Mouse (Mus musculus): Measurements from ENCODE around the gene Gfra4. TPM values are rescaled to one million over a fixed set of nuclear protein-coding genes. Genes with fewer than 3 reads are reported as not detected.

Gene Gfra4
- polyA plus RNA-seq (2016; fragmentation: Nextera tagmentation; extraction: Ambion mirVana), result 10.8 and 14.9 TPM in 2 replicates

DNA sequence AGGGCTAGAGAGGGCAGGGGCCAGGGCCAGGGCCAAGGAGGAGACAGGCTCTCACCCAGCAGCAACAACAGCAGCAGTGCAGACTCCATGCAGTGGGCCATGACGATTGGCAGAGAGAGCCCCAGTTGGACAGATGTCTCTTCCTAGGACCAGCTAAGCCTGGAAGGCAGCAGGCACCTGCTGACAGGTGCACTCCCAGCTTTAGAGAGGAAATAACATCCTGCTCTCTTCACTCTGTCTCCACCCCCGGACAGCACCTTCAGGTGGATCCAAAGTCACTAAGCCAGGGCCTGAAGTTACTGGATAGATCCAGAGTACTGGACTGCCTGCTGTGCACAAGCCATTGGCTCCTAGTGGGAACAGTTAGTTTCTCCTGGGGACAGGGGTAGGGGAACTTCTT, at the start of gene Gfra4:
TSS of gene Gfra4 (minus strand) at position 101 of the 400 bp plus-strand sequence.
- WGBS, result 60% methylated on average over 2 of the region's 2 CpGs
- Histone ChIP-seq H3K4me1 (peaks cover 14% of the 10 kb centered on the region), H3K27ac (no peak within 1 kb of the TSS), H3K4me2 (replicated peaks) (peak within 1 kb of the TSS; percentile 93), H3K9me3 (replicated peaks) (no peaks in the 10 kb centered on the region), H3K4me3 (0 out of 2 replicates have a peak within 1 kb of the TSS, but pooled peaks have one; percentile 59), H3K9ac (peak within 1 kb of the TSS; percentile 78; the same call in 1 of the 2 replicates), H3K27me3 (peaks cover 48% of the 10 kb centered on the region), H3K36me3 (no peaks in the 10 kb centered on the region)
- no peak for ATAC-seq (ENCODE audit: low FRiP score)

- no peak overlapping the region for H3K4me2 ChIP-seq (replicated peaks)
- 78% methylated on average over 3 of the region's 3 CpGs for WGBS
- H3K36me3 ChIP-seq, result no peaks in the 10 kb centered on the region
- no peak for ATAC-seq (ENCODE audit: low FRiP score)
- H3K9me3 ChIP-seq (replicated peaks), result no peaks in the 10 kb centered on the region
- no peak overlapping the region for H3K4me3 ChIP-seq
- no peak overlapping the region for H3K9ac ChIP-seq
- H3K4me1 ChIP-seq, result no peaks in the 10 kb centered on the region
- no peak overlapping the region for H3K27ac ChIP-seq
- no peaks in the 10 kb centered on the region for H3K27me3 ChIP-seq
Measured at GRCm38 (mm10) chr2:131090852-131091251, 48.0 kb upstream of the Gfra4 start.

- Histone ChIP-seq H3K27ac (no peak overlapping the region), H3K4me3 (no peak overlapping the region), H3K4me1 (no peaks in the 10 kb centered on the region), H3K9me3 (replicated peaks) (no peaks in the 10 kb centered on the region), H3K27me3 (no peaks in the 10 kb centered on the region), H3K4me2 (replicated peaks) (no peak overlapping the region), H3K9ac (no peak overlapping the region), H3K36me3 (no peaks in the 10 kb centered on the region)
- WGBS, result 83% methylated on average over 1 of the region's 1 CpGs
- no peak for ATAC-seq (ENCODE audit: low FRiP score)
Measured at GRCm38 (mm10) chr2:131089634-131090033, 46.7 kb upstream of the Gfra4 start.

DNA sequence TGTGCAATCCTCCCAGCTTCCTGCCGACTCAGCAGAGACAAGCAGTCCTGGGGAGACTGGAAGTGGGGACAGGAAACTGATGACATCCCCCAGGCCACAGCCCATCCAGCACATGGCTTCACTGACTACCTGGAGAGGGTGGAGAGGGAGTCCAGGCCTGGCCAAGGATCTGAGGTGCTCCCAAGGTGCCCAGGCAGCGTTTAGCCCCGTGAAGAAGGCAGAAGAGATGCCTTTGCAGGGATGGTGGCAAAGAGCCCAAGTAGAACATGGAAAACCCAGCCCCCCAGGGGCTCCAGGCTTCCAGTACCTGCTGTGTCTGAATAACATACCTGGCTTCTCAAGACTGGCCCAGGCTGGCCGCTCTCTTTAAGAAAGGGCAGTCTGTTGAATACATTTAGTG, 45.7 kb upstream of the Gfra4 start:
- Histone ChIP-seq H3K36me3 (no peaks in the 10 kb centered on the region), H3K27ac (no peak overlapping the region), H3K4me2 (replicated peaks) (no peak overlapping the region), H3K4me3 (no peak overlapping the region), H3K27me3 (no peaks in the 10 kb centered on the region), H3K9me3 (replicated peaks) (no peaks in the 10 kb centered on the region), H3K9ac (no peak overlapping the region), H3K4me1 (no peaks in the 10 kb centered on the region)
- 81% methylated on average over 4 of the region's 4 CpGs for WGBS
- ATAC-seq (ENCODE audit: low FRiP score), result no peak

GRCm38 (mm10) chr2:131086667-131087390, 43.9 kb upstream of the Gfra4 start, which contains the start of gene Siglec1:
Gene Siglec1 (minus strand): TSS chr2:131086765.
- no peak within 1 kb of the TSS for H3K9ac ChIP-seq
- 90% methylated on average over 11 of the region's 11 CpGs for WGBS
- no peak within 1 kb of the TSS for H3K4me3 ChIP-seq
- no peaks in the 10 kb centered on the region for H3K4me1 ChIP-seq
- no peak for ATAC-seq (ENCODE audit: low FRiP score)
- no peak within 1 kb of the TSS for H3K27ac ChIP-seq
- no peaks in the 10 kb centered on the region for H3K9me3 ChIP-seq (replicated peaks)
- H3K27me3 ChIP-seq, result no peaks in the 10 kb centered on the region
- H3K4me2 ChIP-seq (replicated peaks), result no peak within 1 kb of the TSS
- H3K36me3 ChIP-seq, result no peaks in the 10 kb centered on the region

DNA sequence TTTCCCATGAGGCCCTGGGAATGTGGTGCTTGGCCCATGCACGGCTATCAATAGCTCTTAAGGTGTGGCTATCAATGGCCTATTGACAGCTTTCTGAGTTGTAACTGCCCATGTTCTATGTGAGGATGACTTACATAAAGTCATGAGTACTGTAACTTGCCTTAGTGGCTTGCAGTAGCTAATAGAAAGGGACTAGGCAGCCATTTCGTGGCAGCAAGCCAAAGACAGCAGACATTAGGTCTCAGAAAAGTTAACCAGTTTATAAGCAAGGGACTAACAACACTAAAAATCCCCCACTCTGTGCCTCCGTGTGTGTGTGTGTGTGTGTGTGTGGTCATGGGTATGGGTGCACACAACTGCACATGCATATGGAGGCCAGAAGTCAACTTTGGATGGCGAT, 41.3 kb upstream of the Gfra4 start:
- Histone ChIP-seq H3K27ac (no peak overlapping the region), H3K4me3 (no peak overlapping the region)
- WGBS, result 90% methylated on average over 4 of the region's 4 CpGs

DNA sequence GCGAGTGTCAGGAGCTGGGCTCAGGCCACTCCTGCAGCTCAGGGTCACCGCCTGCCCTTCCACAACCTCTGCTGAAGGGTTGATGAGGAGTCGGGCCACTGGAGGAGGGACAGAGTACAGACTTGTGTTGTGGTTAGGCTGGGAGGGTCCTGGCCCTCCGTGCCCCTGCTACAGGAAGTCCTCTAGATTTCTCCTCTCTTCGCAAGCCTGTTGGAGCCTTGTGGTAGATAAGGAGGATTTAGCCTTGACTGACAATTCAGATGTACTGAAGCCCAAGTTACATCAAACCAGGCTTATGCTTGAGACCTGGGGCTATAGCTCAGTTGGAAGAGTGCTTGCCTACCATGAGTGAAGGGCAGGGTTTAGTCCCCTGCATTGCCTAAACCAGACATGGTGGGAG, 37.6 kb upstream of the Gfra4 start:
- no peaks in the 10 kb centered on the region for H3K27me3 ChIP-seq
- 75% methylated on average over 5 of the region's 5 CpGs for WGBS
- H3K36me3 ChIP-seq, result no peaks in the 10 kb centered on the region
- no peak for ATAC-seq (ENCODE audit: low FRiP score)
- H3K9me3 ChIP-seq (replicated peaks), result no peaks in the 10 kb centered on the region
- H3K4me3 ChIP-seq, result no peak overlapping the region
- no peak overlapping the region for H3K27ac ChIP-seq
- no peaks in the 10 kb centered on the region for H3K4me1 ChIP-seq
- H3K4me2 ChIP-seq (replicated peaks), result no peak overlapping the region
- H3K9ac ChIP-seq, result no peak overlapping the region

More for the DNA sequence above, 41.3 kb upstream of the Gfra4 start:
- H3K9me3 ChIP-seq (replicated peaks), result no peaks in the 10 kb centered on the region
- no peak overlapping the region for H3K9ac ChIP-seq
- no peak overlapping the region for H3K4me2 ChIP-seq (replicated peaks)
- no peaks in the 10 kb centered on the region for H3K36me3 ChIP-seq
- no peaks in the 10 kb centered on the region for H3K27me3 ChIP-seq
- H3K4me1 ChIP-seq, result no peaks in the 10 kb centered on the region
- no peak for ATAC-seq (ENCODE audit: low FRiP score)

DNA sequence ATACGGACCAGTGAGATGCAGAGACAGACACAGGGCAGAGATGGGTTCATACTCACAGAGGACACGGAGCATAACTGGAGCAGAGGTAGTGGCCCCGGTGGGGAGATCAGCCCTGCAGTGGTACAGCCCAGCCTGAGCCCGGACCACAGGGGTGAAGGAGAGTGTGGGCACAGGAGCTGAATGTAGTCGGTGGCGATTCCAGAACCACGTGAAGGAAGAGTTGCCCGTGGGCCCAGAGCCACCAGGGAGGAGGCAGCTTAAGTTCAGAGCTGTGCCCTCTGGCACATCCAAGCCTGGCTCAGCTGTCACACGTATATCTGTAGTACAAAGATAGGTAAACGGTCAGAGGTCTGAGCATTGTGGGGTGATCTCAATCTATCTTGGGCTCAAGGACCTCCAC, 29.6 kb upstream of the Gfra4 start:
- no peaks in the 10 kb centered on the region for H3K36me3 ChIP-seq

DNA sequence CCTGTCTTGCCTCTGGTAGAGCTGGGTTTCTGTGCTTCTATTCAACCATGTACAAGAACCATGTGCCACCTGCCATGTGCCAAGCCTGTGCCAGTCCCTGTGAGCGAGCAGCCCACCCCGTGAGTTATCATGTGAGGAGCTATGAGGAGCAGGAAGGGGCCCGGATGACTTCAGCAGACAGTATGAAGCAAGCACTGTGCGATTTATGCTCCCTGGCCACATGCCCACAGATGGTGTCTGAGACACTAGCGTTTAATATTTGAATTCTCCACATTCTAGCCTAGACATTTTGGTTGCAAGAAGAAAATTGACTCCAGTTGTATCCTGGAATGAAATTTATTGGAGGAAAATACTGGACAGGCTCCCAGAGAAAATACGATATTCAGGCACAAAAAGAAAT, 24.6 kb upstream of the Gfra4 start:
- Histone ChIP-seq H3K27me3 (peaks cover 32% of the 10 kb centered on the region), H3K4me3 (no peak overlapping the region), H3K27ac (no peak overlapping the region), H3K4me2 (replicated peaks) (no peak overlapping the region), H3K9ac (no peak overlapping the region), H3K36me3 (no peaks in the 10 kb centered on the region), H3K4me1 (peaks cover 9% of the 10 kb centered on the region), H3K9me3 (replicated peaks) (no peaks in the 10 kb centered on the region)
- no peak for ATAC-seq (ENCODE audit: low FRiP score)
- WGBS, result 78% methylated on average over 6 of the region's 6 CpGs

More for the DNA sequence above, 29.6 kb upstream of the Gfra4 start:
- H3K9me3 ChIP-seq (replicated peaks), result no peaks in the 10 kb centered on the region
- no peak overlapping the region for H3K4me2 ChIP-seq (replicated peaks)
- H3K27ac ChIP-seq, result no peak overlapping the region
- no peak for ATAC-seq (ENCODE audit: low FRiP score)
- WGBS, result 93% methylated on average over 10 of the region's 10 CpGs
- no peak overlapping the region for H3K9ac ChIP-seq
- H3K4me1 ChIP-seq, result no peaks in the 10 kb centered on the region
- no peaks in the 10 kb centered on the region for H3K27me3 ChIP-seq
- H3K4me3 ChIP-seq, result no peak overlapping the region

- 71% methylated on average over 9 of the region's 9 CpGs for WGBS
- H3K27ac ChIP-seq, result no peak overlapping the region
- peaks cover 43% of the 10 kb centered on the region for H3K27me3 ChIP-seq
- no peaks in the 10 kb centered on the region for H3K9me3 ChIP-seq (replicated peaks)
- peaks cover 9% of the 10 kb centered on the region for H3K4me1 ChIP-seq
- H3K4me3 ChIP-seq, result no peak overlapping the region
- H3K4me2 ChIP-seq (replicated peaks), result no peak overlapping the region
- H3K36me3 ChIP-seq, result no peaks in the 10 kb centered on the region
- ATAC-seq (ENCODE audit: low FRiP score), result no peak
- H3K9ac ChIP-seq, result no peak overlapping the region
Measured at GRCm38 (mm10) chr2:131066342-131066741, 23.5 kb upstream of the Gfra4 start.

DNA sequence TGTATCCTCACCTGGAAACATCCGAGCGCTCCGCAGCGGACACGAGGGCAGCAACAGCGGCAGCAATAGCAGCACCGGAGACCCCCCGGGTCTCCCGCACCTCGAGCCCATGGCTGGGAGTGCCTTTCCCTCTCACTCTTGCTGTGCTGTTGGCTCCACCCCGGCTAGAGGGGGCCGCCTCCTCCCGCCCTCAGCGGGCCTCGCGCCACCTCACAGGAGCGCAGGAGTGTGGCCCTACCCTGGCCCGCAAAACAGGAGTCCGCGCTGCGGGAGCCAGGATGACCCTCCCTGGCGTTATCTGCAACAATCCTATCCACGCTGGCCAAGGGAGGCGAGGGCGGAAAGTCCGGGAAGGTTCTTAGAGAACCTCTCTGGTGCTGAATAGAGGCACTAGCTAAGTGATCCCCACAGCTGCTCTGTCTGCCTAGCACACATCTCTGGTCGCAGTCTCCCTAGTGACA, 20.5 kb upstream of the Gfra4 start, which contains the start of gene Adam33:
TSS of gene Adam33 (minus strand) at position 411 of the 461 bp plus-strand sequence.
- Histone ChIP-seq H3K4me2 (replicated peaks) (peak within 1 kb of the TSS; percentile 51), H3K27me3 (peaks cover 47% of the 10 kb centered on the region), H3K36me3 (no peaks in the 10 kb centered on the region), H3K9ac (peak within 1 kb of the TSS; percentile 35; the same call in 1 of the 2 replicates), H3K4me1 (peaks cover 15% of the 10 kb centered on the region), H3K9me3 (replicated peaks) (no peaks in the 10 kb centered on the region), H3K27ac (no peak within 1 kb of the TSS), H3K4me3 (peak within 1 kb of the TSS; percentile 28)
- 3% methylated on average over 27 of the region's 27 CpGs for WGBS
- ATAC-seq (ENCODE audit: low FRiP score), result 0 out of 2 replicates have a peak, but pooled peaks have one; percentile 13

DNA sequence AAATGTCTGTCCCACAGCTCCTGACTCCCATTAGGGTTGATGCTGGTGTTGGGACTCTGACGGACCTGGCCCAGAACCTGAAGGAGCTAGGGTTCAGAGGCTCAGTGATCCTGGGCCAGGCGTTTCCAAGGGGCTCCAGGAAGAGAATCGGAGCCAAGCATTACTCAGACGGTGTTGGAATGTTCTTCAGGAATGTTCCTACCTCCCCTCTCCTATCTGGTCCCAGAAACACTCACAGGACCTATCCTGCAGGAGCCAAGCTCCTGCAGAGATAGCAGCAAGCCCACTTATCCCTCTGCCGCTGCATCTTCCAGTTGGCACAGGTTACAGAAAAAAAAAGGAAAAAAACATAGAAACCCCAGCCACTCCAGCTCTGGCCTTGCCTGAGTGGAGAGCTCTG, 18.7 kb upstream of the Gfra4 start:
- Histone ChIP-seq H3K4me1 (peaks cover 15% of the 10 kb centered on the region), H3K36me3 (no peaks in the 10 kb centered on the region), H3K27me3 (peaks cover 53% of the 10 kb centered on the region), H3K9ac (no peak overlapping the region), H3K4me3 (no peak overlapping the region), H3K4me2 (replicated peaks) (no peak overlapping the region), H3K27ac (no peak overlapping the region), H3K9me3 (replicated peaks) (no peaks in the 10 kb centered on the region)
- ATAC-seq (ENCODE audit: low FRiP score), result no peak
- 68% methylated on average over 5 of the region's 5 CpGs for WGBS

DNA sequence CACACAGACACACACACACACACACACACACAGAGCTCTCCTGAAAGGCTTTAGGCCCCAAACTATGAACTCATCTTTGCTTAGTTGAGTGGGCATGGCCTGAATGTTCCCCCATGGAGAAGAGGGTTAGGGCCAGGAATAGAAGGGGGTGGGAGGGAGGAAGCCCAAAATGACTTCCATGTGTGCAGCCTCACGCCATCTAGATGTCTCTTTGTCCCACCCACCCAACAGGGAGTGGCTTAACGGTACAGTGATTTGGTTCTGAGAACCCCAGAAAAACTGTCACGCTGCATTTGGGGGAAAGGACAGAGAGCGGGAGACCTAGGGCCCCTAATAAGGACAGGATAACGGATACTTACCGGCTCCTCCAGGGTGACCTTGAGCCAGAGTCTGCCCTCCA, 17.9 kb upstream of the Gfra4 start:
- 43% methylated on average over 6 of the region's 6 CpGs for WGBS
- H3K4me2 ChIP-seq (replicated peaks), result no peak overlapping the region
- H3K4me3 ChIP-seq, result no peak overlapping the region
- peaks cover 57% of the 10 kb centered on the region for H3K27me3 ChIP-seq
- H3K27ac ChIP-seq, result no peak overlapping the region
- no peak overlapping the region for H3K9ac ChIP-seq
- no peaks in the 10 kb centered on the region for H3K9me3 ChIP-seq (replicated peaks)
- ATAC-seq (ENCODE audit: low FRiP score), result no peak
- H3K4me1 ChIP-seq, result peaks cover 16% of the 10 kb centered on the region
- no peaks in the 10 kb centered on the region for H3K36me3 ChIP-seq
